Mouse (Mus musculus): ENCODE data around the gene Rpl9-ps1. TPM values are rescaled to one million over a fixed set of nuclear protein-coding genes. Genes with fewer than 3 reads are reported as not detected.

Gene Rpl9-ps1
- not detected in 2 replicates for polyA plus RNA-seq (2016; fragmentation: Nextera tagmentation; extraction: Ambion mirVana)

DNA sequence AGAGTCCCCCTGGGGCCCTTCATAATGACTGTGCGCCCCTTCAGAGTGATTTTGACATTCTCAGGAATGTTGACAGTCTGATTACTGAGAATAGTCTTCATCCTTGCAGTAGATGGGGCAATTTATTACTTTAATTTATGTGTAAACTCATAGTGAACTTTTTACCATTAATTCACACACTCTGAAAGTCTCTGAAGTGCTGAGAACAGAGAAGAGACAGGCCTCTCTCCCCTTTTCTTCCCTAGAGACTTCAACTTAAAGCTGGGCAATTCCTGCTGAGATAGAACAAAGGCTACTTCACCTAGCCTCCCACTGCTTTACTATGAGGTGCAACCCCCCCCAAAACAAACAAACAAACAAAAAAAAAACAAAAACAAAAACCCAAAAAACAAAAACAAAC, at the start of gene Rpl9-ps1:
Gene Rpl9-ps1 (minus strand): TSS at position 101 of the 400 bp plus-strand sequence.
- Histone ChIP-seq H3K9me3 (no peaks in the 10 kb centered on the region), H3K4me1 (replicated peaks) (no peaks in the 10 kb centered on the region), H3K4me2 (no peak within 1 kb of the TSS), H3K4me3 (replicated peaks) (no peak within 1 kb of the TSS), H3K36me3 (no peaks in the 10 kb centered on the region), H3K27me3 (no peaks in the 10 kb centered on the region), H3K9ac (replicated peaks) (no peak within 1 kb of the TSS), H3K27ac (no peak within 1 kb of the TSS)
- 59% methylated on average over 1 of the region's 1 CpGs for WGBS
- no peak for ATAC-seq (ENCODE audit: insufficient number of reproducible peaks, insufficient read depth, low FRiP score, low TSS enrichment, low read depth)

DNA sequence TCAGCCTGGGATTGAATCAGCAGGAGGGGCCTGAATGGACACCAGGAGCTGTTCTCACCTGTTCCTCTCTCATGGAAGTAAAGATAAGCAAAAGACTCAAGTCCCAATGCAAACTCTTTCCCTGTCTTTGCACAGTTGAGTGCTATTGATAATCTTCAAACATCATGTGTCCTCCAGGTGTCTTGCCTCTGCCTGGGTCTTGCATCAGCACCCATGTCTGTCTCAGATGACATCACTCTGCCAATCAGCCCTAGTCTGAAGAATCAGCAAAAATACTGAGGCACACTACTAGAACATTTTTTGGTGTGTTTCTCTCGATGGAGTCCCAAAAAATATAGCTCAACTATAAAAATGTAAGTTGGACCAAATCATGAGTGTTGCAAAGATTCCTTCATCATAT, 46.6 kb upstream of the Rpl9-ps1 start:
- no peaks in the 10 kb centered on the region for H3K9me3 ChIP-seq
- H3K4me3 ChIP-seq (replicated peaks): no peak overlapping the region
- WGBS: 72% methylated on average over 1 of the region's 1 CpGs
- no peak overlapping the region for H3K4me2 ChIP-seq
- H3K36me3 ChIP-seq: no peaks in the 10 kb centered on the region
- no peaks in the 10 kb centered on the region for H3K4me1 ChIP-seq (replicated peaks)
- H3K27ac ChIP-seq: no peak overlapping the region
- ATAC-seq (ENCODE audit: insufficient number of reproducible peaks, insufficient read depth, low FRiP score, low TSS enrichment, low read depth): no peak
- no peak overlapping the region for H3K9ac ChIP-seq (replicated peaks)
- H3K27me3 ChIP-seq: no peaks in the 10 kb centered on the region

DNA sequence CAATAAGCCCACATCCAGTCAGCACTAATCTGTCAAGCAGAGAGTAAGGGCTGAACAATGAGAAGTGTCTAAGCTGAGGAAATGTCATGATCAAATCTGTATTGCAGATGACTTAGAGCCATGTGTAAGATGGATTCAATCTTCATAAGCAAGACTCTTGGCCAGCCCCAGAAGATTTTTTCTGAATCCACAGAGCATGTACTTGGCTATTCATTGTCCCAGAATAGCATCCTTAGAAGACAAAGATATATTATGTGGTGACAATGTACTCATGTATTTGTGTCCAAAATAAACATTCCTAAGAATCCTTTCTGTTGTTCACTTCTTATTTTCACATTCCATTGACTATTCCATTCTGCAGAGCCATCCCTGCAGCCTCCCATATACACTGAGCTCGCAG, 44.5 kb upstream of the Rpl9-ps1 start:
- H3K9ac ChIP-seq (replicated peaks): no peak overlapping the region
- WGBS: 84% methylated on average over 1 of the region's 1 CpGs
- no peaks in the 10 kb centered on the region for H3K27me3 ChIP-seq
- no peak overlapping the region for H3K4me3 ChIP-seq (replicated peaks)
- H3K4me2 ChIP-seq: no peak overlapping the region
- H3K4me1 ChIP-seq (replicated peaks): no peaks in the 10 kb centered on the region
- ATAC-seq (ENCODE audit: insufficient number of reproducible peaks, insufficient read depth, low FRiP score, low TSS enrichment, low read depth): no peak
- no peaks in the 10 kb centered on the region for H3K9me3 ChIP-seq
- H3K36me3 ChIP-seq: no peaks in the 10 kb centered on the region
- H3K27ac ChIP-seq: no peak overlapping the region

DNA sequence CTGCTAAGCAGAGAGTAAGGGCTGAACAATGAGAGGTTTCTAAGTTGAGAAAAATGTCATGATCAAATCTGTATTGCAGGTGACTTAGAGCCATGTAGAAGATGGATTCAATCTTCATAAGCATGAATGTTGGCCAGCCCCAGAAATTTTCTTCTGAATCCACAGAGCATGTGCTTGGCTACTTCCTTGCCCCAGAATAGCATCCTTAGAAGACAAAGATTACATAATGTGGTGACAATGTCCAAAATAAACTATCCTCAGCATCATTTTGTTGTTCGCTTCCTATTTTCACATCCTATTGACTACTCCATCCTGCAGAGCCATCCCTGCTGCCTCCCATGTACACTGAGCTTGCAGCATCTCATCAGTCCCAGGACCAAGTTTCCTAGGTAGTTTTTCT, 30.2 kb upstream of the Rpl9-ps1 start:
- WGBS: 90% methylated on average over 1 of the region's 1 CpGs
- ATAC-seq (ENCODE audit: insufficient number of reproducible peaks, insufficient read depth, low FRiP score, low TSS enrichment, low read depth): no peak
- Histone ChIP-seq H3K4me2 (no peak overlapping the region), H3K36me3 (no peaks in the 10 kb centered on the region), H3K4me3 (replicated peaks) (no peak overlapping the region), H3K27me3 (no peaks in the 10 kb centered on the region), H3K9me3 (no peaks in the 10 kb centered on the region), H3K4me1 (replicated peaks) (no peaks in the 10 kb centered on the region), H3K27ac (no peak overlapping the region), H3K9ac (replicated peaks) (no peak overlapping the region)

DNA sequence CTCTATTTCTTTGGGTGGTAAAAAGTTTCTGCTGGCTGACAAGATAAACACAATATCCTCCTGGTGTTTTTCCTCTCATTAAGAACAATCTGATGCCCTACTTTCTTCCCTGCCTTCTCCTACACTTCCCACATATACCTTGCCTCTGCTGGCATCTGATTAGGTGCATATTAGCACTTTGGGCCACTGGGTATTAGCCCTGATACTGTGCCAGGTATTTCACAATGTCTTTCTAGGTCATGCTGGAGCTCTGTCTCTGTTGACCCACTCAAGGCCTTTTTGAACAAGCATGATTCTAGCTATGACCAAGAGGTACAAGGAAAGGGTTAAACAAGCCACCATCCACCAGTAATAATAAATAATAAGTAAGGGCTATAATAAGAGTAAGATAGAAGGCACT, 26.3 kb upstream of the Rpl9-ps1 start:
- H3K4me3 ChIP-seq (replicated peaks): no peak overlapping the region

DNA sequence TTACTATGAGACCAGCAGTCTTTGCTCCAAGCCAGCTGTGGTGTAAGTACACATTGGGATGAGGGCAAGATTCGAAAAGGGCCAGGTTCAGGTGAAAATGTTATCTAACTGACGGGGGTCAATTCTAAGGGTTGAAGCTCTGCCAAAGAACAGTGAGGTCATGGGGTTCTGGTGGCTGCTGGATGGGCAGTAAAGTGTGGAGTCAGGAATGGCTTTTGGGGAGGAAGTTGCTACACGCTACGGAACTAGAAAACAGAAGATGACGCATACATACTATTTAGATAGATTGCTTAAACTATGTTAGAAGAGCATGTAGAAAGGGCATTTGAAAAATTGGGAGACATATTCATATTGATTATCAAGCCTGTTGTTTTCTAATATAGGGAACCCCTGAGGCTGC, 18.1 kb upstream of the Rpl9-ps1 start:
- ATAC-seq (ENCODE audit: insufficient number of reproducible peaks, insufficient read depth, low FRiP score, low TSS enrichment, low read depth): no peak
- H3K36me3 ChIP-seq: no peaks in the 10 kb centered on the region
- H3K27me3 ChIP-seq: no peaks in the 10 kb centered on the region; the same call in 1 of the 2 replicates
- no peak overlapping the region for H3K27ac ChIP-seq
- H3K9ac ChIP-seq (replicated peaks): no peak overlapping the region
- WGBS: 76% methylated on average over 5 of the region's 5 CpGs
- no peaks in the 10 kb centered on the region for H3K4me1 ChIP-seq (replicated peaks)
- no peak overlapping the region for H3K4me2 ChIP-seq
- no peak overlapping the region for H3K4me3 ChIP-seq (replicated peaks)
- H3K9me3 ChIP-seq: no peaks in the 10 kb centered on the region

More for the DNA sequence above, 26.3 kb upstream of the Rpl9-ps1 start:
- Histone ChIP-seq H3K9me3 (no peaks in the 10 kb centered on the region), H3K27me3 (no peaks in the 10 kb centered on the region), H3K4me1 (replicated peaks) (no peaks in the 10 kb centered on the region), H3K9ac (replicated peaks) (no peak overlapping the region), H3K4me2 (no peak overlapping the region), H3K36me3 (no peaks in the 10 kb centered on the region), H3K27ac (no peak overlapping the region)
- ATAC-seq (ENCODE audit: insufficient number of reproducible peaks, insufficient read depth, low FRiP score, low TSS enrichment, low read depth): no peak

DNA sequence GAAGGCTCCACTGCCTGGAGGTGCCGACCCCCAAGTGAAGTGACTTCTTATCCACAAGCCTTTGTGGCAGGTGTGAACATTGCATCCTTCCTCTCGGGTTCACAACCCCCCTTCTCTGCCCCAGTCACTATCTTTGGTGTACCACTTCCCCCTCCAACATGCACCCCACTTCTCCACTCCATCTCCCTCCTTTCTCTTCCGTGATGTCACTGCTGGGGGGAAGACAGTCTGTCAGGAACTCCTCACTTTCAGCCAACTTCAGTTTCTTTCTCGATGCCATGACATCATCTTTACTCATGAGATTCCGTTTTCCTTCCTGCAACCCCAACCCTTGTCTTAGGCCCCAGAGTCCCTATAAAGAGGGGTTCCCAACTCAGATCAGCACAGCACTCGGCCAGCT, 16.8 kb upstream of the Rpl9-ps1 start, which contains the start of gene Ccl4:
Gene Ccl4 (plus strand): TSS at position 381 of the 400 bp plus-strand sequence.
- Histone ChIP-seq H3K27ac (no peak within 1 kb of the TSS), H3K9ac (replicated peaks) (no peak within 1 kb of the TSS), H3K36me3 (no peaks in the 10 kb centered on the region), H3K4me2 (no peak within 1 kb of the TSS), H3K27me3 (no peaks in the 10 kb centered on the region; the same call in 1 of the 2 replicates), H3K4me1 (replicated peaks) (no peaks in the 10 kb centered on the region), H3K9me3 (no peaks in the 10 kb centered on the region), H3K4me3 (replicated peaks) (no peak within 1 kb of the TSS)
- 78% methylated on average over 6 of the region's 6 CpGs for WGBS
- no peak for ATAC-seq (ENCODE audit: insufficient number of reproducible peaks, insufficient read depth, low FRiP score, low TSS enrichment, low read depth)

DNA sequence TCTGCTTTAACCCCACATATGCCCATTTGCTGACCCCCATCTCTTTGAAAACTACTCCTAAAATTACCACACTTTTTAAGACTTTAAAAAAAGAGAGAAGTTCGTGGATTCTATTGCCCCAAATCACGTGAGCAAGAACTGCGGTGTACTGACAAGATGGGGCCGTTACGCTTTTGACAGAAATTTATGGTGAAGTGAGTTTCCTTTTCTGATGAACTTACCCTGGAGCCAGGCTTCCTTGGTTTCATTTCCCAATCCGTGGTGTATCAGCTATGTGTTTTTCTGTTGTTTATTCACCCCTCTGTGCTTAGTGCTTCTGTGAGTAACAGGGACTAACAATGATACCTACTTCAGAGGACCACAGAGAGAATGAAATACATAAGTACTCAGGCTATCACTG, 13.4 kb upstream of the Rpl9-ps1 start:
- H3K4me1 ChIP-seq (replicated peaks): no peaks in the 10 kb centered on the region
- H3K9ac ChIP-seq (replicated peaks): no peak overlapping the region
- H3K4me3 ChIP-seq (replicated peaks): no peak overlapping the region
- ATAC-seq (ENCODE audit: insufficient number of reproducible peaks, insufficient read depth, low FRiP score, low TSS enrichment, low read depth): no peak
- no peaks in the 10 kb centered on the region for H3K9me3 ChIP-seq
- H3K27ac ChIP-seq: no peak overlapping the region
- 73% methylated on average over 6 of the region's 6 CpGs for WGBS
- no peak overlapping the region for H3K4me2 ChIP-seq
- H3K27me3 ChIP-seq: no peaks in the 10 kb centered on the region; the same call in 1 of the 2 replicates
- H3K36me3 ChIP-seq: no peaks in the 10 kb centered on the region

DNA sequence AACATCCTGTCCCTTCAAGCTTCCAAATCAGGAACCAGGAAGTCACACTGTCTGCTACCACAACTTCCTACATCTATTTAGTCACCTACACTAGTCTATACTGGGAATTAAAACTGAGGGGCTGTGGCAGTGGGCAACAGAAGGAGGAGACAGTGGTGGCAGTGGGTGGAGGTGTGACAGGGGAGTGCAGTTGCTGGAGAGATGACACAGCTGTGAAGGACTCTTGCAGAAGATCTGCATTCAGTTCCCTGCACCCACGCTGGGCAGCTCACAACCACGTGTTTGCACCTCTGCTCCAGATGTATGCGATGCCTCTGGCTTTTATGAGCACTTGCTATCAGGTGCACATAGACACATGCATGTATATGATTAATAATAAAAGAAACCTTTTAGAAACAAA, 12.1 kb upstream of the Rpl9-ps1 start:
- WGBS: 81% methylated on average over 3 of the region's 3 CpGs
- Histone ChIP-seq H3K27ac (no peak overlapping the region), H3K36me3 (no peaks in the 10 kb centered on the region), H3K9ac (replicated peaks) (no peak overlapping the region), H3K9me3 (no peaks in the 10 kb centered on the region), H3K4me2 (no peak overlapping the region), H3K4me1 (replicated peaks) (no peaks in the 10 kb centered on the region), H3K4me3 (replicated peaks) (no peak overlapping the region), H3K27me3 (no peaks in the 10 kb centered on the region; the same call in 1 of the 2 replicates)
- no peak for ATAC-seq (ENCODE audit: insufficient number of reproducible peaks, insufficient read depth, low FRiP score, low TSS enrichment, low read depth)

DNA sequence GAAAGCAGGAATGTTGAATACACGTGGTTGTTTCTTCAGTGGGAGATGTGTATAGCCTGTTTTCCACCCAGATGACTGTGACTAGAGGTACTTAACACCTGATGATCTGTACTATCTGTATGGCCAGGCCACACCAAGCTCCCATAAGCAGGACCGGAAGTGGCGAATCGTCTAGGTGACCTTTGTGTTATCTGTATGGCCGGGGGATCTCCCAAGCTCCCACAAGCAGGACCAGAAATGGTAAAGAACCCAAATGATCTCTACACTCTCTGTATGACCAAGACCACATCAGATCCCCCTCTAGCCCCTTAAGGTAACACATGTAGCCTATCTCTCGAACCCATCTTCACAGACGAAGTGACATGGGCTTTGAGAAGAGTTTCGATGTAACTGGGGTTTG, 9.2 kb upstream of the Rpl9-ps1 start:
- WGBS: 88% methylated on average over 8 of the region's 8 CpGs
- Histone ChIP-seq H3K9me3 (no peaks in the 10 kb centered on the region), H3K9ac (replicated peaks) (no peak overlapping the region), H3K27ac (no peak overlapping the region), H3K36me3 (no peaks in the 10 kb centered on the region), H3K27me3 (no peaks in the 10 kb centered on the region), H3K4me2 (no peak overlapping the region), H3K4me3 (replicated peaks) (no peak overlapping the region), H3K4me1 (replicated peaks) (no peaks in the 10 kb centered on the region)
- ATAC-seq (ENCODE audit: insufficient number of reproducible peaks, insufficient read depth, low FRiP score, low TSS enrichment, low read depth): no peak

DNA sequence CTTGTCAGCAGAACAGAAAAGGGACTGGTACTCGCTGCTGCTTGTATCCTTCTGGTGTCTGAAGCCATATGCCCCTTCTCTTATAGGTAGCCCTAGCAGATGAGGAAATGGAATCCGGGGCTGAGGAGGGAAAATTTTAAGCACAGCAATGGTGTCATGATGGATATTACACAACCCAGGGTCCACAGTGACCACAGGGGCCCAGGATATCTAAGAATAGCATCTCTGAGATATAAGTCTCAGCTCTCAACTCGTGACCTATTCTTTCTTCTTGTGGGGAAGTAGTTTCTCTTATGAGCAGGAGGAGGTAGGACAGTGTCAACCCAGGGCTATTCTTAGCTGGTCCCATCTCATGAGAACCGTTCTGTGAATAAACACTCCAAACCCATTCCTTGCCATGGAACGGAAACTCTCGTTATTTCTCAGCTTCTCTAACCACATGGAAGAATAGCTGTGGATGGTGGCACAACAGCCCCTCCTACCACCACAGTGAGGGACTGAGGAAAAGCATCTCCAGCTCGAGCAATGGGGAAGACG, 4.0 kb upstream of the Rpl9-ps1 start, which contains the start of gene Ccl3:
Gene Ccl3 (minus strand): TSS at position 51 of the 537 bp plus-strand sequence.
- H3K9me3 ChIP-seq: no peaks in the 10 kb centered on the region
- ATAC-seq (ENCODE audit: insufficient number of reproducible peaks, insufficient read depth, low FRiP score, low TSS enrichment, low read depth): no peak
- 77% methylated on average over 8 of the region's 8 CpGs for WGBS
- H3K36me3 ChIP-seq: no peaks in the 10 kb centered on the region
- H3K4me2 ChIP-seq: no peak within 1 kb of the TSS
- no peak within 1 kb of the TSS for H3K4me3 ChIP-seq (replicated peaks)
- H3K27ac ChIP-seq: no peak within 1 kb of the TSS
- no peak within 1 kb of the TSS for H3K9ac ChIP-seq (replicated peaks)
- H3K4me1 ChIP-seq (replicated peaks): no peaks in the 10 kb centered on the region
- H3K27me3 ChIP-seq: no peaks in the 10 kb centered on the region

Data from limb, embryonic 12.5 days (tissue).